ENCODE assay signal across 22 mouse cellular contexts in the genomic region with DNA sequence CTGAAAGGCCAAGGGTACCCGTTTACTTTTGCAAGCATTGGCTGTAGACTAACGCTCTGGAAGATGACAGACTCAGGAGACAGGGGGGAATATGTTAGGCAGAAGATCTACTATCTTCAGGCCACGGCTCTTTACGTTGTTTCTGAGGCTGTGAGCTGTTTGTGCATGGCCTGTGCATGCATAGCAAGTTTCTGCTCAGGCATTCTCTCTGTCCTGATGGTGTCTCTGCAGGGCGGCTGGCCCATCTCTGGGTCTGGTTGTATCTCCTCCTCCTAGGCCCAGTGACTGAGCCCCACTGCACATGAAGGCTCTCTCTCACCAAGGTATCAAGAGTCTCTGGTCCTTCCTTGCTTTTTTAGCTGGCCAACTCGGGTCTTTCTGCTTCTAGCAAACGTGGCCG.
DNase-seq lines count a peak whose midpoint lies in the region; ATAC-seq and TF ChIP-seq lines count a peak whose summit lies in the region.
"Had no signal": no experiment of that assay in that cellular context is flagged by ENCODE, and none has a peak within 500 bp of the region (broad histone marks: within the 10 kb centered on the region; RNA-seq: fewer than 3 reads in every experiment).

No protein-coding gene starts in this region.

- no peak overlapping the region for H3K4me3 ChIP-seq in forebrain, embryonic 10.5 days
- no peak overlapping the region for H3K4me3 ChIP-seq in forebrain, embryonic 12.5 days (replicated peaks)
- no peak overlapping the region for H3K4me3 ChIP-seq in kidney, embryonic 15.5 days (replicated peaks)
- H3K4me3 ChIP-seq in midbrain, postnatal 0 days (ENCODE audit: low read depth, low read length), result no peak overlapping the region
- H3K4me3 ChIP-seq: erythroblast, embryonic 14.5 days; gastrocnemius, adult 2 months; hindbrain, embryonic 12.5 days; left cerebral cortex, adult 2 months had no signal

- no peaks in the 10 kb centered on the region for H3K27me3 ChIP-seq in forebrain, embryonic 10.5 days (ENCODE audit: poor library complexity, severe bottlenecking)
- H3K27me3 ChIP-seq in forebrain, embryonic 12.5 days, result no peaks in the 10 kb centered on the region
- H3K27me3 ChIP-seq in kidney, embryonic 15.5 days, result no peaks in the 10 kb centered on the region
- H3K27me3 ChIP-seq in midbrain, postnatal 0 days (ENCODE audit: insufficient read depth, low read length), result no peaks in the 10 kb centered on the region
- H3K27me3 ChIP-seq: hindbrain, embryonic 12.5 days; Patski had no signal

- no peak overlapping the region for H3K9ac ChIP-seq in forebrain, embryonic 12.5 days
- no peak overlapping the region for H3K9ac ChIP-seq in kidney, embryonic 15.5 days
- H3K9ac ChIP-seq in midbrain, postnatal 0 days (replicated peaks; ENCODE audit: low read length, poor library complexity, severe bottlenecking), result no peak overlapping the region
- H3K9ac ChIP-seq: forebrain, postnatal 0 days; hindbrain, embryonic 12.5 days had no signal

- H3K36me3 ChIP-seq in forebrain, embryonic 10.5 days (replicated peaks), result no peaks in the 10 kb centered on the region
- H3K36me3 ChIP-seq in forebrain, embryonic 12.5 days (replicated peaks), result no peaks in the 10 kb centered on the region
- H3K36me3 ChIP-seq in kidney, embryonic 15.5 days, result peaks cover 21% of the 10 kb centered on the region
- no peaks in the 10 kb centered on the region for H3K36me3 ChIP-seq in midbrain, postnatal 0 days (ENCODE audit: insufficient read depth, low read length)
- H3K36me3 ChIP-seq: hindbrain, embryonic 12.5 days had no signal

- no peak overlapping the region for H3K4me2 ChIP-seq in forebrain, embryonic 12.5 days
- H3K4me2 ChIP-seq in kidney, embryonic 15.5 days, result no peak overlapping the region
- H3K4me2 ChIP-seq in midbrain, postnatal 0 days (ENCODE audit: low read depth, low read length, poor library complexity, severe bottlenecking), result no peak overlapping the region
- H3K4me2 ChIP-seq: hindbrain, embryonic 12.5 days had no signal

- H3K9me3 ChIP-seq in forebrain, embryonic 10.5 days, result no peaks in the 10 kb centered on the region
- H3K9me3 ChIP-seq in forebrain, embryonic 12.5 days, result no peaks in the 10 kb centered on the region
- no peaks in the 10 kb centered on the region for H3K9me3 ChIP-seq in kidney, embryonic 15.5 days (replicated peaks)
- H3K9me3 ChIP-seq in midbrain, postnatal 0 days (ENCODE audit: low read length), result no peaks in the 10 kb centered on the region
- H3K9me3 ChIP-seq: hindbrain, embryonic 12.5 days had no signal

- no peak for ATAC-seq in forebrain, embryonic 12.5 days (ENCODE audit: low FRiP score)
- no peak for ATAC-seq in kidney, embryonic 15.5 days (replicated peaks; ENCODE audit: low FRiP score)
- peak; percentile 57 for ATAC-seq in cerebellum, adult (ENCODE audit: insufficient number of reproducible peaks, low FRiP score, low TSS enrichment)
- ATAC-seq in midbrain, postnatal 0 days (ENCODE audit: low FRiP score), result no peak
- ATAC-seq: CD4-positive, CD25-positive, alpha-beta regulatory T cell, adult 4 months; inflammation-experienced regulatory T-cells, adult 6 months; Patski had no signal

- 90% methylated on average over 8 of the region's 8 CpGs for WGBS in forebrain, embryonic 10.5 days
- 87% methylated on average over 8 of the region's 8 CpGs for WGBS in forebrain, embryonic 12.5 days
- 72% methylated on average over 8 of the region's 8 CpGs for WGBS in kidney, embryonic 15.5 days
- WGBS in midbrain, postnatal 0 days, result 89% methylated on average over 8 of the region's 8 CpGs

- DNase-seq in forebrain, embryonic 10.5 days (ENCODE audit: extremely low spot score, low spot score), result no peak
- DNase-seq in kidney, postnatal 10 days, result no peak
- DNase-seq in cerebellum, adult 9-11 months, result peak; percentile 48
- DNase-seq in retina, embryonic 14.5 days (ENCODE audit: low spot score), result no peak
- DNase-seq in midbrain, postnatal 0 days (ENCODE audit: low spot score), result no peak
- DNase-seq: adrenal gland, postnatal 10 days; gastrocnemius, adult 2 months; kidney, adult 2 months; kidney, postnatal 4 days; layer of hippocampus, adult 9-11 months; lung, postnatal 36 days; thymus, postnatal 36 days had no signal

- H3K4me1 ChIP-seq in forebrain, embryonic 10.5 days, result no peaks in the 10 kb centered on the region
- H3K4me1 ChIP-seq in forebrain, embryonic 12.5 days, result peaks cover 3% of the 10 kb centered on the region; the same call in 1 of the 2 replicates
- peaks cover 19% of the 10 kb centered on the region for H3K4me1 ChIP-seq in kidney, embryonic 15.5 days
- no peaks in the 10 kb centered on the region for H3K4me1 ChIP-seq in midbrain, postnatal 0 days (ENCODE audit: insufficient read depth, low read length)

- H3K27ac ChIP-seq in forebrain, embryonic 10.5 days, result 0 out of 2 replicates have a peak overlapping the region, but pooled peaks have one; percentile 3
- no peak overlapping the region for H3K27ac ChIP-seq in forebrain, embryonic 12.5 days
- H3K27ac ChIP-seq in kidney, embryonic 15.5 days, result peak overlapping the region; percentile 67; the same call in 1 of the 2 replicates
- no peak overlapping the region for H3K27ac ChIP-seq in midbrain, postnatal 0 days (ENCODE audit: low read depth, low read length)
- H3K27ac ChIP-seq: gastrocnemius, adult 2 months; hindbrain, embryonic 12.5 days; left cerebral cortex, adult 2 months had no signal

- no peak for TF ChIP-seq CTCF in midbrain, postnatal 0 days (IDR thresholded peaks at IDR 0.05)

Comparison
In these comparisons a context has a peak if more than half of its experiments do, and no peak if none do; other contexts are left out.
1. H3K27ac ChIP-seq: peak in forebrain, embryonic 10.5 days (single experiment) and kidney, embryonic 15.5 days (single experiment); none in forebrain, embryonic 12.5 days (single experiment) and midbrain, postnatal 0 days (single experiment).